Mouse (Mus musculus): ENCODE data around the gene Sfi1. TPM values are rescaled to one million over a fixed set of nuclear protein-coding genes. Genes with fewer than 3 reads are reported as not detected.
A peak's percentile ranks its signal among the peaks of the same experiment; 100 is the strongest.

Sfi1 gene
- polyA plus RNA-seq, 1 experiment from 2014 or later: 3.1 TPM

GRCm38 (mm10) chr11:3212526-3212925 lies 19.3 kb upstream of the Sfi1 start:
- Histone ChIP-seq H3K4me2 (ENCODE audit: low read depth, low read length) (no peak overlapping the region), H3K4me1 (ENCODE audit: insufficient read depth) (0 out of 2 replicates have a peak, but pooled peaks cover 3% of the 10 kb centered on the region), H3K9me3 (ENCODE audit: low read length) (no peaks in the 10 kb centered on the region), H3K4me3 (ENCODE audit: low read depth, low read length) (no peak overlapping the region), H3K36me3 (replicated peaks; ENCODE audit: insufficient read depth, low read length) (peaks cover 56% of the 10 kb centered on the region), H3K27me3 (ENCODE audit: insufficient read depth, low read length) (no peaks in the 10 kb centered on the region), H3K9ac (replicated peaks) (no peak overlapping the region), H3K27ac (ENCODE audit: low read depth) (no peak overlapping the region)
- 88% methylated on average over 1 of the region's 1 CpGs for WGBS (ENCODE audit: insufficient replicate concordance)
- DNase-seq: no peak
- TF ChIP-seq EP300 (IDR thresholded peaks at IDR 0.05; ENCODE audit: low read depth) (no peak), CTCF (IDR thresholded peaks at IDR 0.05; ENCODE audit: low read depth) (no peak)
- ATAC-seq: no peak

GRCm38 (mm10) chr11:3206783-3207182 lies 13.5 kb upstream of the Sfi1 start:
- WGBS (ENCODE audit: insufficient replicate concordance): 93% methylated on average over 3 of the region's 3 CpGs
- Histone ChIP-seq H3K4me1 (ENCODE audit: insufficient read depth) (peaks cover 8% of the 10 kb centered on the region; the same call in 1 of the 2 replicates), H3K27me3 (ENCODE audit: insufficient read depth, low read length) (no peaks in the 10 kb centered on the region), H3K36me3 (replicated peaks; ENCODE audit: insufficient read depth, low read length) (peaks cover 39% of the 10 kb centered on the region), H3K4me3 (ENCODE audit: low read depth, low read length) (no peak overlapping the region), H3K27ac (ENCODE audit: low read depth) (no peak overlapping the region), H3K4me2 (ENCODE audit: low read depth, low read length) (no peak overlapping the region), H3K9me3 (ENCODE audit: low read length) (no peaks in the 10 kb centered on the region), H3K9ac (replicated peaks) (no peak overlapping the region)
- ATAC-seq: no peak
- TF ChIP-seq CTCF (IDR thresholded peaks at IDR 0.05; ENCODE audit: low read depth): no peak
- no peak for TF ChIP-seq EP300 (IDR thresholded peaks at IDR 0.05; ENCODE audit: low read depth)
- no peak for DNase-seq

- Histone ChIP-seq H3K4me3 (ENCODE audit: low read depth, low read length) (no peak overlapping the region), H3K9ac (replicated peaks) (0 out of 2 replicates have a peak overlapping the region, but pooled peaks have one; percentile 0), H3K36me3 (replicated peaks; ENCODE audit: insufficient read depth, low read length) (peaks cover 31% of the 10 kb centered on the region), H3K9me3 (ENCODE audit: low read length) (no peaks in the 10 kb centered on the region), H3K27ac (ENCODE audit: low read depth) (no peak overlapping the region), H3K27me3 (ENCODE audit: insufficient read depth, low read length) (no peaks in the 10 kb centered on the region), H3K4me2 (ENCODE audit: low read depth, low read length) (no peak overlapping the region), H3K4me1 (ENCODE audit: insufficient read depth) (peaks cover 8% of the 10 kb centered on the region; the same call in 1 of the 2 replicates)
- ATAC-seq (no peak), DNase-seq (no peak)
- TF ChIP-seq CTCF (IDR thresholded peaks at IDR 0.05; ENCODE audit: low read depth) (no peak), EP300 (IDR thresholded peaks at IDR 0.05; ENCODE audit: low read depth) (no peak)
- 80% methylated on average over 3 of the region's 3 CpGs for WGBS (ENCODE audit: insufficient replicate concordance)
These were observed 11.9 kb upstream of the Sfi1 start for GRCm38 (mm10) chr11:3205207-3205606.

GRCm38 (mm10) chr11:3203771-3204170 lies 10.5 kb upstream of the Sfi1 start:
- no peak for ATAC-seq
- H3K9ac ChIP-seq (replicated peaks): peak overlapping the region; percentile 64; the same call in 1 of the 2 replicates
- H3K4me3 ChIP-seq (ENCODE audit: low read depth, low read length): peak overlapping the region; percentile 50
- H3K27ac ChIP-seq (ENCODE audit: low read depth): no peak overlapping the region
- DNase-seq: no peak
- no peaks in the 10 kb centered on the region for H3K9me3 ChIP-seq (ENCODE audit: low read length)
- H3K36me3 ChIP-seq (replicated peaks; ENCODE audit: insufficient read depth, low read length): peaks cover 27% of the 10 kb centered on the region
- H3K27me3 ChIP-seq (ENCODE audit: insufficient read depth, low read length): no peaks in the 10 kb centered on the region
- 48% methylated on average over 2 of the region's 2 CpGs for WGBS (ENCODE audit: insufficient replicate concordance)
- no peak for TF ChIP-seq EP300 (IDR thresholded peaks at IDR 0.05; ENCODE audit: low read depth)
- TF ChIP-seq CTCF (IDR thresholded peaks at IDR 0.05; ENCODE audit: low read depth): no peak
- peaks cover 5% of the 10 kb centered on the region; the same call in 1 of the 2 replicates for H3K4me1 ChIP-seq (ENCODE audit: insufficient read depth)
- H3K4me2 ChIP-seq (ENCODE audit: low read depth, low read length): peak overlapping the region; percentile 44

DNA sequence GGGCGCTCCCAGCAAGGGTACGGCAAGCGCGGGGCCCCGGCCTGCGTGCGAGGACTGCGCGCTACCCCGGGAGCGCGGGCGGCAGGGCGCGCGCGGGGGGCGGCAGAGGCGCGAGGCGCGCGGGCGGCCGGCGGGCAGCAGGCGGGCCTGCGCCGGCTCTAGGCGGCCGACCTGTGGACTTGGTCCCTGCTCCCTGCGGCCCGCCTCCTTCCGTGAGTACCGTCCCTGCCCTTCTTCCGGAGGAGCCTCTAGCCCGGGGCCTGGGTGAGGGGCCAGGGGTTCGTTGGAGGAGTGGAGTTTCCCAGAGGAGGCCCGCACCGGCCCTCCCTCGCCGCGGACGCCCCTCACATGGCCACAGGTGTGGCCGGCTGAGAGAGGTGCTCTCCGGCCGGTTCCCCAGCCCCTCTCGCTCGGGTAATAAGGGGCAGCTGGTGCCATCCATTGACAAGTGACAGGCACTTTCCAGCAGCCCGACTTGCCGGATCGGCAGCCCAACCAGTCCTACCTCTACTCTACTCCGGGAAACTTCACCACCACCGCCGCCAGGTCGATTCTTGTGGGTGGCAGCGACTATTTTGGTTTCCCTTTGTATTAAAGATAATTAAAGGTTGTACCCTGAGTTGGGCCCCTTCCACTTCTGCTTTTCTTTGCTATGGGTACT lies 9.6 kb upstream of the Sfi1 start:
- H3K36me3 ChIP-seq (replicated peaks; ENCODE audit: insufficient read depth, low read length): peaks cover 27% of the 10 kb centered on the region
- peak overlapping the region; percentile 44 for H3K4me2 ChIP-seq (ENCODE audit: low read depth, low read length)
- H3K4me1 ChIP-seq (ENCODE audit: insufficient read depth): peaks cover 5% of the 10 kb centered on the region; the same call in 1 of the 2 replicates
- peak overlapping the region; percentile 50 for H3K4me3 ChIP-seq (ENCODE audit: low read depth, low read length)
- H3K27me3 ChIP-seq (ENCODE audit: insufficient read depth, low read length): no peaks in the 10 kb centered on the region
- peak overlapping the region; percentile 62 for H3K27ac ChIP-seq (ENCODE audit: low read depth)
- H3K9ac ChIP-seq (replicated peaks): peak overlapping the region; percentile 64
- no peaks in the 10 kb centered on the region for H3K9me3 ChIP-seq (ENCODE audit: low read length)
- ATAC-seq (peak; percentile 60), DNase-seq (peak; percentile 73)
- TF ChIP-seq CTCF (IDR thresholded peaks at IDR 0.05; ENCODE audit: low read depth) (no peak), EP300 (IDR thresholded peaks at IDR 0.05; ENCODE audit: low read depth) (no peak)
- WGBS (ENCODE audit: insufficient replicate concordance): under 1% methylated on average over 26 of the region's 57 CpGs

- peaks cover 5% of the 10 kb centered on the region; the same call in 1 of the 2 replicates for H3K4me1 ChIP-seq (ENCODE audit: insufficient read depth)
- peak within 1 kb of the TSS; percentile 64 for H3K9ac ChIP-seq (replicated peaks)
- H3K27ac ChIP-seq (ENCODE audit: low read depth): peak within 1 kb of the TSS; percentile 62
- no peak for TF ChIP-seq EP300 (IDR thresholded peaks at IDR 0.05; ENCODE audit: low read depth)
- TF ChIP-seq CTCF (IDR thresholded peaks at IDR 0.05; ENCODE audit: low read depth): no peak
- H3K4me3 ChIP-seq (ENCODE audit: low read depth, low read length): peak within 1 kb of the TSS; percentile 50
- 1% methylated on average over 35 of the region's 57 CpGs for WGBS (ENCODE audit: insufficient replicate concordance)
- peak; percentile 86 for ATAC-seq
- H3K27me3 ChIP-seq (ENCODE audit: insufficient read depth, low read length): no peaks in the 10 kb centered on the region
- H3K9me3 ChIP-seq (ENCODE audit: low read length): no peaks in the 10 kb centered on the region
- peak within 1 kb of the TSS; percentile 44 for H3K4me2 ChIP-seq (ENCODE audit: low read depth, low read length)
- peaks cover 23% of the 10 kb centered on the region for H3K36me3 ChIP-seq (replicated peaks; ENCODE audit: insufficient read depth, low read length)
- DNase-seq: peak; percentile 92
These were observed 9.0 kb upstream of the Sfi1 start, which contains the start of gene Eif4enif1 for GRCm38 (mm10) chr11:3202231-3202701. Gene Eif4enif1 (plus strand): TSS chr11:3202392.
